Mouse (Mus musculus) hindbrain, embryonic 16.5 days (tissue): ENCODE measurements around the gene Rara. TPM values are rescaled to one million over a fixed set of nuclear protein-coding genes. Genes with fewer than 3 reads are reported as not detected.

Source experiments
- ATAC-seq: fragments of 200-750 bp; cut with Nextera tagmentation; 2 replicates; pipeline ENCODE4 v1.8.0; 2017; ENCODE audit warnings: moderate TSS enrichment, moderate library complexity
- H3K27ac ChIP-seq: fragments of 300-500 bp; sonication (generic); 2 replicates; pipeline ENCODE4 v1.5.1; 2014; ENCODE audit warnings: low read depth, mild to moderate bottlenecking, control low read depth, low read length, moderate library complexity
- H3K27me3 ChIP-seq: fragments of 300-500 bp; sonication (generic); replicated peaks from 2 replicates; pipeline ENCODE4 v1.6.1; 2014; ENCODE audit warnings: low read length; ENCODE audit not compliant: control insufficient read depth, insufficient read depth
- H3K36me3 ChIP-seq: fragments of 300-500 bp; sonication (generic); 2 replicates; pipeline ENCODE4 v1.6.1; 2014; ENCODE audit warnings: mild to moderate bottlenecking, low read length, moderate library complexity, mixed read lengths; ENCODE audit not compliant: control insufficient read depth, insufficient read depth
- H3K4me1 ChIP-seq: fragments of 300-500 bp; sonication (generic); 2 replicates; pipeline ENCODE4 v1.6.1; 2014; ENCODE audit warnings: low read depth, low read length; ENCODE audit not compliant: control insufficient read depth, insufficient read depth
- H3K4me2 ChIP-seq: fragments of 300-500 bp; sonication (generic); 2 replicates; pipeline ENCODE4 v1.6.1; 2014; ENCODE audit warnings: mild to moderate bottlenecking, low read length, control low read depth, moderate library complexity
- H3K4me3 ChIP-seq: fragments of 300-500 bp; sonication (generic); 2 replicates; pipeline ENCODE4 v1.5.1; 2014; ENCODE audit warnings: mild to moderate bottlenecking, low read length, control low read depth, moderate library complexity
- H3K9ac ChIP-seq: fragments of 300-500 bp; sonication (generic); 2 replicates; pipeline ENCODE4 v1.6.1; 2014; ENCODE audit warnings: low read depth, mild to moderate bottlenecking, control low read depth, low read length, moderate library complexity
- H3K9me3 ChIP-seq: fragments of 300-500 bp; sonication (generic); 2 replicates; pipeline ENCODE4 v1.6.1; 2014; ENCODE audit warnings: mild to moderate bottlenecking, low read length, moderate library complexity; ENCODE audit not compliant: control insufficient read depth
- WGBS: fragments of 180-500 bp; shearing (Covaris S2); extraction: QIAGEN DNeasy Blood & Tissue Kit; methylation state at CpG from one replicate; pipeline ENCODE4 v1.1.7; 2014; 5-methylcytosine and 5-hydroxymethylcytosine counted together
- polyA plus RNA-seq: library from polyadenylated mRNA; unstranded; fragments of >200 nt; fragmentation: Nextera tagmentation; extraction: Ambion mirVana; gene quantifications from 2 replicates; pipeline ENCODE4 v1.2.1, GENCODE M21; 2015

Rara gene
- polyA plus RNA-seq, 1 experiment from 2014 or later = 12.1 TPM

DNA sequence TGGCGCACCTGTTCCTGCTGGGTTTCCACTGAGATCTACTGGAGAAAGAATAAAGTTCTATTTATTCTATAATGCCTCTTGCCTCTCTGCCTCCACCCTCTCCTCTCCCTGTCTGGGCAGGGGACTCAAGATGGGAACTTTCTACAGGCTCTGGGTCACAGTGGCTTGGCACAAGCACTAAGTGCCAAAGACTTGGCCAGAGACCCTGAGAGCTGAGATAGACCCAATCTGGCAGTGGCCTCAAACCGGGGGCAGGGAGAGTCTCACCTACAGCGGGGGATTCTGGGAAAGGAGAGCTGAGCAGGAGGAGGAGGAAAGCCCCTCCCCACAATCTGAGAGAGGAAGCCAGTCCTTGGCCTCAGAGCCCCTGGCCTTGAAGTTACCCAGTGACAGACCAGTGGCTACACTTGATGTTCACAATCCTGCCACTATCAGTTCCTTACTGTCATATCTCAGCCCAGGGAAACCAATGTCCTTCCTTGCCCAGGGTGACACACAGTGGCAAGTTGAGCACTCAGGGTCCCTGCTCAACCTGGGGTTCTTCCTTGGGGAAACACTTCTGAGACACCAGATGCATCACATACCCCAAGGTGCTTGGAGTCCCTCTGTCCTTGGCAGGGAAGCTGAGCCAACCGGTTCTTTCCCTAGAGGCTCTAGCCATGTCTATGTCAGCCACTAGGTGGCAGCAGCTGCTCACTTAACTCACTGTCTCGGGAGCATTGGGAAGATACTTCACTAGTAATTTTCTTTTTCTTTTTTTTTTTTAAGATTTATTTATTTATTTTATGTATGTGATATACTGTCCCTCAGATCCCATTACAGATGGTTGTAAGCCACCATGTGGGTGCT, 47.5 kb downstream of the Rara start:
- no peak overlapping the region for H3K4me2 ChIP-seq
- 44% methylated on average over 5 of the region's 5 CpGs for WGBS
- no peak overlapping the region for H3K9ac ChIP-seq
- H3K4me1 ChIP-seq = peaks cover 15% of the 10 kb centered on the region
- no peak overlapping the region for H3K27ac ChIP-seq
- no peaks in the 10 kb centered on the region for H3K27me3 ChIP-seq
- 0 out of 2 replicates have a peak, but pooled peaks cover 3% of the 10 kb centered on the region for H3K36me3 ChIP-seq
- no peak overlapping the region for H3K4me3 ChIP-seq
- ATAC-seq = no peak
- H3K9me3 ChIP-seq = no peaks in the 10 kb centered on the region

GRCm38 (mm10) chr11:98978526-98979148, 51.0 kb downstream of the Rara start:
- Histone ChIP-seq H3K9me3 (no peaks in the 10 kb centered on the region), H3K9ac (no peak overlapping the region), H3K4me2 (no peak overlapping the region), H3K27me3 (no peaks in the 10 kb centered on the region), H3K4me3 (no peak overlapping the region), H3K4me1 (peaks cover 3% of the 10 kb centered on the region; the same call in 1 of the 2 replicates), H3K36me3 (0 out of 2 replicates have a peak, but pooled peaks cover under 1% of the 10 kb centered on the region), H3K27ac (no peak overlapping the region)
- 54% methylated on average over 15 of the region's 15 CpGs for WGBS
- no peak for ATAC-seq

DNA sequence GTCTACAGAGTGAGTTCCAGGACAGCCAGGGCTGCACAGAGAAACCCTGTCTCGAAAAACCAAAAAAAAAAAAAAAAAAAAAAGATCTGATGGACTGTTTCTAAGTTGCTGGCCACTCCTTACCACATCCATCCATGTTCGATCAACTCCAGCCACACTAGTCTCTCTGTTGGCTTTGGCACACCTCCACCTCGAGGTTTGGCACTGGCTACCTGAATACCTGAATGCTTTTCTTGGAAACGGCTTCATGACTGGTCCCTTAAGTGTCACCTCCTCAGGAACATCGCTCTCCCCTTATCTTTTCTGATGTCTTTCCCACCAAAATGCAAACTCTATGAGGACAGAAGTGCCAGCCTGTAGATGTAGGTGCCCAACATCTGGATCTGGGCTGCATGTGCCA, 51.7 kb downstream of the Rara start:
- H3K9me3 ChIP-seq = no peaks in the 10 kb centered on the region
- peaks cover 3% of the 10 kb centered on the region; the same call in 1 of the 2 replicates for H3K4me1 ChIP-seq
- no peak overlapping the region for H3K4me2 ChIP-seq
- no peak for ATAC-seq
- no peak overlapping the region for H3K9ac ChIP-seq
- 90% methylated on average over 4 of the region's 5 CpGs for WGBS
- H3K27ac ChIP-seq = no peak overlapping the region
- no peak overlapping the region for H3K4me3 ChIP-seq
- H3K36me3 ChIP-seq = no peaks in the 10 kb centered on the region
- H3K27me3 ChIP-seq = no peaks in the 10 kb centered on the region

DNA sequence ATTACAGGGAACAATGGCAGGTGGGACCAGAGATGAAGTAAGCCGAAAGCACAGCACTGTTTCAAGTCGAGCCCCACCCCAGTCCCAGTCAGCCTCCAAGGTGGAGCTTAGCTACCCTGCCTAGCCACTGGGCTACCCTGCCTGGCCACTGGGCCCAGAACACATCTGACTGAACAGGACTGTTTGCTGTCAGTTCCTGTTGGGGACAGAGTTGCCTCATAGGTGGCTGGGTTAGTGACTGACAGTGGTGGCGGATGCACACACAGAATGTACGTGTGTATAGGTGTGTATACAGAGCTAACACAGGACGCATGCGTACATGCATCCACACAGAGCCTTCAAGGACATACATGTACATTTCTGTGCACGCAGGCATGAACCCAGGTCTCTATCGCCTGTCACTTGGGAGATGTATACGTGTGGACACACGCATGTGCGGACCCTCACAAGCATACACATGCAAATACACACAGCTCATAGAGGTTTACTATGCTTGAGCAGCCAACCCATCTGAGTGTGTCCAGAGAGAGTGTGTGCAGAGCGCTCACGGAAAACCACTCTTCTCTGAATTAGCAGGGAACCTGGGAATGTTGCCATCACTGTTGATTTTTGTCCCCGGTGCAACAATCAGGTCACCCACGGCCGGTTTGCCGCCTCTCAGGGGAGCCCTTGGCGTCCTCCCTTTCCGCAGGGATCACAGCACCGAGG, 53.8 kb downstream of the Rara start:
- peak; percentile 37; the same call in 1 of the 2 replicates for ATAC-seq
- Histone ChIP-seq H3K4me1 (peaks cover 3% of the 10 kb centered on the region; the same call in 1 of the 2 replicates), H3K9me3 (no peaks in the 10 kb centered on the region), H3K4me2 (peak overlapping the region; percentile 77), H3K4me3 (peak overlapping the region; percentile 62), H3K27ac (peak overlapping the region; percentile 92), H3K27me3 (no peaks in the 10 kb centered on the region), H3K9ac (peak overlapping the region; percentile 85), H3K36me3 (no peaks in the 10 kb centered on the region)
- 29% methylated on average over 20 of the region's 20 CpGs for WGBS

DNA sequence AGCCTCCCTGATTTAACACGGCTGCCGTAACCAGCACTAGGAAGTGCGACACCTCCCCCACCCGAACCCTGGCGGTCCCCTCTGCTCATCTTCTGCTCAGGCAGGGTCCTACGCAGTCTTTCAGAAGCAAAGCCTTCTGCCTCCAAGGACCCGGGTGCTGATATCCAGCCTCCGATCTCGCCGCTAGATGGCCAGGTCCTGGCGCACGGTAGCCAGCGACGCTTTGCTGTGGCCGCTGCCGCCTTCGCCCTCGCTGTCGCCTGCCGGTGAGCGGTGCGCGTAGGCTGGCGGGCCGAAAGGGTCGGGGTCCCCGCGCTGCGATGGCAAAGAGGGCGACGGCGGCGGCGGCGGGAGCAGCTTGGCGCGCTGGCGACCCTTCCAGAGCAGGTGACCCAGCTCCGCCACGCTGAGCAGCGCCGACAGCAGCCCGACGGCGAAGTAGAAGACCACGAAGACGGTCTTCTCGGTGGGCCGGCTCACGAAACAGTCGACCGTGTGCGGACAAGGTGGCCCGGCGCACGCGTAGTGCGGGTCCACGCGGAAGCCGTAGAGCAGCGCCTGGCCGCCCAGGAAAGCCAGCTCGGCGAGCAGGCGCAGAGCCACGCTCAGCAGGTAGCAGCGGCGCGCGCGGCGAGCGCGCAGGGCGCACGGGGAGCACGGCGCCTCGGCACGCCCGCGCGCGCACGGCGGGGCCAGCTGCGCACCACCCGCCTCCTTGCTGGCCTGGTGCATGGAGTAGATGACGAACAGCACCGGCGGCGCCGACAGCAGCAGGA, 54.6 kb downstream of the Rara start:
- H3K4me1 ChIP-seq = peaks cover 3% of the 10 kb centered on the region; the same call in 1 of the 2 replicates
- peak overlapping the region; percentile 77 for H3K4me2 ChIP-seq
- peak; percentile 87 for ATAC-seq
- WGBS = under 1% methylated on average over 79 of the region's 94 CpGs
- H3K4me3 ChIP-seq = peak overlapping the region; percentile 62
- 0 out of 2 replicates have a peak, but pooled peaks cover 2% of the 10 kb centered on the region for H3K9me3 ChIP-seq
- H3K36me3 ChIP-seq = no peaks in the 10 kb centered on the region
- H3K9ac ChIP-seq = peak overlapping the region; percentile 85
- peak overlapping the region; percentile 92 for H3K27ac ChIP-seq
- H3K27me3 ChIP-seq = no peaks in the 10 kb centered on the region

DNA sequence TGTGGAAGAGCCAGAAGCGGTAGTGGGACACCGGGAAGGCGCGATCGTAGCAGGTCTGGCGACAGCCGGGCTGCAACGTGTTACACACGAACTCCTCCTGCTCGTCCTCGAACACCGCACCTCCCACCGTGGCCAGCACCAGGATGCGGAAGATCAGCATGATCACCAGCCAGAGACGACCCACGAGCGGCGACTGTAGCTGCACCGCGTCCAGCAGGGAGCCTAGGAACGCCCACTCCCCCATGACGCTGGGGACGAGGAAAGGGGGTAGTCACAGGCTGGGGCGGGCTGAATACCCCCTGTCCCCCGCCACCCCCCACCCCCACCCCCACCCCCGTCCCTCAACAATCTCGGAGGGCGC, 55.1 kb downstream of the Rara start, which contains the start of gene Gjd3:
Gene Gjd3 (minus strand): TSS at position 244 of the 361 bp plus-strand sequence.
- Histone ChIP-seq H3K4me3 (peak within 1 kb of the TSS; percentile 62), H3K9ac (peak within 1 kb of the TSS; percentile 85), H3K27me3 (no peaks in the 10 kb centered on the region), H3K4me1 (peaks cover 3% of the 10 kb centered on the region; the same call in 1 of the 2 replicates), H3K27ac (peak within 1 kb of the TSS; percentile 92), H3K9me3 (0 out of 2 replicates have a peak, but pooled peaks cover 2% of the 10 kb centered on the region), H3K36me3 (no peaks in the 10 kb centered on the region), H3K4me2 (peak within 1 kb of the TSS; percentile 77)
- 0% methylated on average over 19 of the region's 28 CpGs for WGBS
- peak; percentile 50; the same call in 1 of the 2 replicates for ATAC-seq

DNA sequence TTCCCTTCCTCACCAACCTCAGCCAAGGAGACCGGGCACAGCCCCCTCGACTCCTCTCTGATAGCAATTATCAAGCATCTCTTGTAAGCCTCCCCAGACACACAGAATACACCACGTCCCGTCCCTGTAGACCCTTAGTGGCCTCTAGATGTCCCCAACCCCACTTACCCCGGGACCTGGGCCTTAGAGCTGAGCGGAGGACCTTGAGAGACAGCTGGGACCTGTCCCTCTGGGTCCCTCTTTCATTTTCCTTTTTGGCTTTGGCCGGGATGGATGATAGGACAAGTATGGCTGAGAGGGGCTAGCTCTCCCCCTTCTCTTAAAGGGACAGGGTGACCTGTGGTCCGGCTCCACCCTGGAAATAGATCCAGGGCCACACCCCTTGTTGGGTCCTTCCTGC, 55.9 kb downstream of the Rara start:
- Histone ChIP-seq H3K36me3 (no peaks in the 10 kb centered on the region), H3K4me1 (peaks cover 3% of the 10 kb centered on the region; the same call in 1 of the 2 replicates), H3K9me3 (0 out of 2 replicates have a peak, but pooled peaks cover 2% of the 10 kb centered on the region), H3K4me3 (peak overlapping the region; percentile 62), H3K27ac (peak overlapping the region; percentile 0; the same call in 1 of the 2 replicates), H3K9ac (peak overlapping the region; percentile 85), H3K27me3 (no peaks in the 10 kb centered on the region), H3K4me2 (peak overlapping the region; percentile 77)
- 41% methylated on average over 8 of the region's 8 CpGs for WGBS
- ATAC-seq = no peak

DNA sequence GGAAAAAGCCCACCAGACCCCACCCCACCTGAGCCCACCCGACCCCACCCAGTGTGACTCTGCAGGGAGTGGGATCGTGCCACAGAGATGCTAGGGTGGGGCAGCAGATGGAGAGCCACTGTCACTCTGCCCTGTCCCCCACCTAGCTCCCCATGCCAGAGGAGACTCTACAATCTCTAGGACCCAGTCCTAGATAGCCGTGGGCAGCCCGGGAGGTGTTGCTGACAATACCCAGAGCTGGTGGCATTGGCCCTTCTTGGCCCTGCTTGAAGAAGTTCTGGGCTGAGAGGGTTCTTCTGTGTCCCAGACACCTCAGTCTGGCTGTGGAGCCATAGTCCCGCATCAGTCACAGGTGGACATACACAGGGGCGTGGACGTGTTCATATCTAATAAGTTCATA, 57.9 kb downstream of the Rara start:
- ATAC-seq = no peak
- WGBS = 97% methylated on average over 7 of the region's 7 CpGs

More for the DNA sequence above, 57.9 kb downstream of the Rara start:
- Histone ChIP-seq H3K9me3 (0 out of 2 replicates have a peak, but pooled peaks cover 2% of the 10 kb centered on the region), H3K36me3 (no peaks in the 10 kb centered on the region), H3K27me3 (no peaks in the 10 kb centered on the region), H3K4me1 (peaks cover 3% of the 10 kb centered on the region; the same call in 1 of the 2 replicates), H3K27ac (no peak overlapping the region), H3K4me2 (no peak overlapping the region), H3K9ac (no peak overlapping the region), H3K4me3 (no peak overlapping the region)
